Mouse (Mus musculus): ENCODE measurements around the gene Ndufv3. TPM values are rescaled to one million over a fixed set of nuclear protein-coding genes. Genes with fewer than 3 reads are reported as not detected.

Ndufv3 gene
- polyA plus RNA-seq, 1 experiment: 469 TPM

DNA sequence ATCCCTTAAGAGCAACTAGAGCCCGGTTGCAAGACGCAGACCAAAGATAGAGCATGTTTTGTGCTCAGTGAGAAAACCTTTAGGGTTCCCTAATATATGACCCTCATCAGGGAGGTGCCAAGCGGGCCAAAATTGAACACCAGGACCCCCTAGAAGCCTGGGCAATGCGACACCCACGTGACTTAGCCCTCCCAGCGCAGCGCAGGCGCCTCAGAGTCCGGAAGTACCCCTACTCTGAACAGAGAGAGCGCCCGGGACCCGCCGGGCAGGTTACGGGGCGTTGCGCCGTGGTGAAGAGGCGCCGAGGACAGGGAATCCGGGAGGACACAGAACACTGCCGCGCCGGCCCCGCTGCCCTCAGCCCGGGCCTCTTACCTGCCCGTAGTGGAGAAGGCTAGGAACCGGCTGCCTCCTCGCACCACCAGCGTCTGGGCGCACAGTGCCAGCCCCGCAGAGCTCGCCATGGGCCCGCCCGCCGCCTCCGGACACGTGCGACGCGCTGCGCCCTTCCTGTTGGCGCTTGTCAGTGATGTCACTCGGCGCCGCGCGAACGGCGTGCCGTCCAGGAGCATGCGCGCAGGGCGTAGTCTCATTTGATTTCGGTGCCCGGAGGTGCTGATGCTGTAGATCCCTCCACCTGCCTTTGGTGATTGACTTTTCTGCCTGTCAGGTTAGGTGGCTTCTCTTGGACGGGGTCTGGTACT lies 8.0 kb upstream of the Ndufv3 start:
- H3K27me3 ChIP-seq (ENCODE audit: control insufficient read depth, insufficient read depth, insufficient read length): no peaks in the 10 kb centered on the region
- TF ChIP-seq REST (IDR thresholded peaks at IDR 0.05; ENCODE audit: insufficient read depth, insufficient read length): no peak
- TF ChIP-seq TCF3 (IDR thresholded peaks at IDR 0.05; ENCODE audit: insufficient read length, low read depth): no peak
- no peak for TF ChIP-seq TCF12 (IDR thresholded peaks at IDR 0.05; ENCODE audit: insufficient read depth, poor library complexity, severe bottlenecking)
- peak; percentile 90 for TF ChIP-seq POLR2A (IDR thresholded peaks at IDR 0.05; ENCODE audit: insufficient read length, low read depth)
- TF ChIP-seq MAX (IDR thresholded peaks at IDR 0.05; ENCODE audit: low read depth): peak; percentile 84
- TF ChIP-seq SRF (IDR thresholded peaks at IDR 0.05; ENCODE audit: control insufficient read depth, insufficient read length, low read depth): peak; percentile 87
- TF ChIP-seq MYOD1 (IDR thresholded peaks at IDR 0.05; ENCODE audit: control insufficient read depth in 1 of 3, insufficient read length in 2 of 3, low read depth in 2 of 3): peak in 1 of 3 experiments; percentile 57
- peak in 2 of 3 experiments; percentile 33 to 58 for TF ChIP-seq MYOG (IDR thresholded peaks at IDR 0.05; ENCODE audit: control insufficient read depth in 1 of 3, insufficient read depth in 1 of 3, insufficient read length in 2 of 3, low read depth in 2 of 3)
- peak; percentile 47 for TF ChIP-seq E2F4 (IDR thresholded peaks at IDR 0.05; ENCODE audit: insufficient read depth)
- peak; percentile 66 for TF ChIP-seq USF1 (IDR thresholded peaks at IDR 0.05; ENCODE audit: low read depth)
- TF ChIP-seq POLR2AphosphoS2 (IDR thresholded peaks at IDR 0.05; ENCODE audit: insufficient read length, low read depth): peak; percentile 97
- H3K4me2 ChIP-seq (ENCODE audit: low read depth): peak overlapping the region; percentile 94
- peak overlapping the region; percentile 92 for H3K4me3 ChIP-seq
- H3K36me3 ChIP-seq (ENCODE audit: control insufficient read depth, insufficient read depth): peaks cover 15% of the 10 kb centered on the region
- H3K79me2 ChIP-seq (ENCODE audit: control insufficient read depth, insufficient read depth): peaks cover 20% of the 10 kb centered on the region
- peak overlapping the region; percentile 11 for H3ac ChIP-seq (ENCODE audit: control insufficient read depth, insufficient read length)

DNA sequence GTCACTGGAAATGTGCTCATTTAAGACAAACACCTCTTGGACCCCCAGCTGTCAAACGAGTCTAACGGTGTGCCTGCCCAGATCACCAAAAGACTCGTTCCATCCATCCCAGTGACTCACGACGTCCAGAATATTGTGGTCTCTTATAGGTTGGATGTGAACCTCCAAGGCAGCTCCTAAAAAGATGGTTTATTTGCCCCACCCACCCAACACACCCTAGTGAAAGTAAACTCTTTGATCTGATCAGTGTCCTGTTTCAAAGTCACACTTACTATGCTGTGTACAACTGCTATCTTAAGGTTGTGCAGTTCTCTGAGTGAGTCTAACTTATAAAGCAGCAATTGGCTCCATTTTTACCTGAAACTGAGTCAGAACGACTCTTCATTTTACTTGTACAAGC lies 7.3 kb upstream of the Ndufv3 start:
- Histone ChIP-seq H3K4me2 (ENCODE audit: low read depth) (peak overlapping the region; percentile 92), H3K36me3 (ENCODE audit: control insufficient read depth, insufficient read depth) (peaks cover 14% of the 10 kb centered on the region), H3K79me2 (ENCODE audit: control insufficient read depth, insufficient read depth) (peaks cover 20% of the 10 kb centered on the region), H3ac (ENCODE audit: control insufficient read depth, insufficient read length) (peak overlapping the region; percentile 11), H3K4me3 (peak overlapping the region; percentile 92), H3K27me3 (ENCODE audit: control insufficient read depth, insufficient read depth, insufficient read length) (no peaks in the 10 kb centered on the region)
- no peak for TF ChIP-seq POLR2A (IDR thresholded peaks at IDR 0.05; ENCODE audit: insufficient read length, low read depth)

DNA sequence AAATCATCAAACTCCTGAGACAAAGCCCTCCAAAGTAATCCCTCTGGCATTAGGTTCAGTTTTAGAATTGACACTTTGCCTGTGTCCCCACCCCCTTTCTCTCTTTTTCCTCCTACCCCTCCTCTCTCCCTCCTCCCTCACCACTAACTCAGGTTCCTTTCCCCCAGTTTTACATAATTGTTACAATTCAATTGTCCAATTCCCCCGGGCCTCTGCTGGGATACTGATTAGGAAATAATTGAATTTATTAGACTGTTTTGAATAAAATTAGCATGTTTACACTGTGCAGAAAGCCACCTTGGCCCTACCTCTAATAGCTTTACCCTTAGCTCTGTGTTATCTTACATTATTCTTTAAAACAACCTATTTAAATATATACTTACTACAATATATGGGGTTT lies 5.2 kb upstream of the Ndufv3 start:
- no peaks in the 10 kb centered on the region for H3K27me3 ChIP-seq (ENCODE audit: control insufficient read depth, insufficient read depth, insufficient read length)
- TF ChIP-seq POLR2AphosphoS2 (IDR thresholded peaks at IDR 0.05; ENCODE audit: insufficient read length, low read depth) (no peak), E2F4 (IDR thresholded peaks at IDR 0.05; ENCODE audit: insufficient read depth) (no peak), MAX (IDR thresholded peaks at IDR 0.05; ENCODE audit: low read depth) (no peak), TCF12 (IDR thresholded peaks at IDR 0.05; ENCODE audit: insufficient read depth, poor library complexity, severe bottlenecking) (no peak), POLR2A (IDR thresholded peaks at IDR 0.05; ENCODE audit: insufficient read length, low read depth) (no peak), REST (IDR thresholded peaks at IDR 0.05; ENCODE audit: insufficient read depth, insufficient read length) (no peak), CEBPB (IDR thresholded peaks at IDR 0.05; ENCODE audit: insufficient read depth, poor library complexity, severe bottlenecking) (no peak), SRF (IDR thresholded peaks at IDR 0.05; ENCODE audit: control insufficient read depth, insufficient read length, low read depth) (no peak), USF1 (IDR thresholded peaks at IDR 0.05; ENCODE audit: low read depth) (no peak), MYOG (IDR thresholded peaks at IDR 0.05; ENCODE audit: control insufficient read depth in 1 of 3, insufficient read depth in 1 of 3, insufficient read length in 2 of 3, low read depth in 2 of 3) (no peak), MYOD1 (IDR thresholded peaks at IDR 0.05; ENCODE audit: control insufficient read depth in 1 of 3, insufficient read length in 2 of 3, low read depth in 2 of 3) (no peak), TCF3 (IDR thresholded peaks at IDR 0.05; ENCODE audit: insufficient read length, low read depth) (no peak)
- H3K79me2 ChIP-seq (ENCODE audit: control insufficient read depth, insufficient read depth): peaks cover 20% of the 10 kb centered on the region
- H3K4me3 ChIP-seq: no peak overlapping the region
- no peak overlapping the region for H3K4me2 ChIP-seq (ENCODE audit: low read depth)
- no peak overlapping the region for H3ac ChIP-seq (ENCODE audit: control insufficient read depth, insufficient read length)
- H3K36me3 ChIP-seq (ENCODE audit: control insufficient read depth, insufficient read depth): no peaks in the 10 kb centered on the region

DNA sequence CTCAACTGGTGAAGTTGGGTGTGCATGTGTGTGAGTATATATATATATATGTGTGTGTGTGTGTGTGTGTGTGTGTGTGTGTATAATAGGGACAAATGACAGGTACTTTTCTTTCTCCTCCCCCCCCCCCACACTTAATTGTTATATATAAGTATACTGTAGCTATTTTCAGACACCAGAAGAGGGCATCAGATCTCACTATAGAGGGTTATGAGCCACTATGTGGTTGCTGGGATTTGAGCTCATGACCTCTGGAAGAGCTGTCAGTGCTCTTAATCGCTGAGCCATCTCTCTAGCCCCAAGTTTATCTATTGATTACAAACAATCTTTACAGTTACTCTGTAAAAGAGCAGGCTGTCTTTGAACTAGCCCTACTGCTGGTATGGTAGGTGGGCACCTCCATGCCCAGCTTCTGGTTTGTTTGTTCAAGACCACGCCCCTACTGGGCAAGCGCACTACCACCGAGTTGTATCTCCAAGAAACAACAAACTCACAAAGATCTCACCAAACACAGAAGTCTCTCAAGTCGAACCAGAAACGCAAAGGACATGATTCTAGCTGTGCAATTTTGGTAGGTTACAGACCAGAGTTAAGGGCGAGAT lies 470 bp upstream of the Ndufv3 start:
- Histone ChIP-seq H3K36me3 (ENCODE audit: control insufficient read depth, insufficient read depth) (no peaks in the 10 kb centered on the region), H3K4me2 (ENCODE audit: low read depth) (peak overlapping the region; percentile 54), H3K79me2 (ENCODE audit: control insufficient read depth, insufficient read depth) (no peaks in the 10 kb centered on the region), H3K4me3 (peak overlapping the region; percentile 65), H3K27me3 (ENCODE audit: control insufficient read depth, insufficient read depth, insufficient read length) (no peaks in the 10 kb centered on the region), H3ac (ENCODE audit: control insufficient read depth, insufficient read length) (no peak overlapping the region)
- TF ChIP-seq MYOD1 (IDR thresholded peaks at IDR 0.05; ENCODE audit: control insufficient read depth in 1 of 3, insufficient read length in 2 of 3, low read depth in 2 of 3) (no peak), POLR2A (IDR thresholded peaks at IDR 0.05; ENCODE audit: insufficient read length, low read depth) (no peak), MYOG (IDR thresholded peaks at IDR 0.05; ENCODE audit: control insufficient read depth in 1 of 3, insufficient read depth in 1 of 3, insufficient read length in 2 of 3, low read depth in 2 of 3) (no peak), REST (IDR thresholded peaks at IDR 0.05; ENCODE audit: insufficient read depth, insufficient read length) (no peak), CEBPB (IDR thresholded peaks at IDR 0.05; ENCODE audit: insufficient read depth, poor library complexity, severe bottlenecking) (no peak), TCF12 (IDR thresholded peaks at IDR 0.05; ENCODE audit: insufficient read depth, poor library complexity, severe bottlenecking) (no peak), POLR2AphosphoS2 (IDR thresholded peaks at IDR 0.05; ENCODE audit: insufficient read length, low read depth) (no peak), E2F4 (IDR thresholded peaks at IDR 0.05; ENCODE audit: insufficient read depth) (no peak), SRF (IDR thresholded peaks at IDR 0.05; ENCODE audit: control insufficient read depth, insufficient read length, low read depth) (no peak), TCF3 (IDR thresholded peaks at IDR 0.05; ENCODE audit: insufficient read length, low read depth) (no peak), MAX (IDR thresholded peaks at IDR 0.05; ENCODE audit: low read depth) (no peak), USF1 (IDR thresholded peaks at IDR 0.05; ENCODE audit: low read depth) (no peak)
